Comparison of ENCODE assay signal across 8 mouse cellular contexts in the genomic region with DNA sequence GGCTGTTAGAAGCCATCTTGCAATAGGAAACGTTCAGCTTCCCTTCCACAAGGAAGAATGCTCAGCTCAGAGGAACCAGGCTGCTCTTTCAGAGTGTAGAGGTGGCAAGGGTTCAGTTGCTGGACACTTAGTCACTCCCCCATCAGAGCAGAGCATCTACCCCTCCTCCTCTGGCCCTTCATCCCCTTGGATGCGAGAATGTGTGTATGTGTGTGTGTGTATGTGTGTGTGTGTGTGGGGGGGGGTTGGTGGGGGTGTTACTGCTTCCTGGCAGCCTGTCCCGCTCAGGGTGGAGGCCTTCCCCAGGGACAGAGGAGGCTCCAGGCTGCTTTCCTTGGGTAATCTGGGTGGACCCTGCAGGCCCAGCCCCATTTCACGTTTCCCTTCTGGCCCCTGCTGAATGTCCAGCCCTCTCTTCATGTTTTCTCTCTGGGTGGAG.
A peak's percentile ranks its signal among the peaks of the same experiment; 100 is the strongest.
DNase-seq lines count a peak whose midpoint lies in the region; ATAC-seq and TF ChIP-seq lines count a peak whose summit lies in the region.

No protein-coding gene starts in this region.

- 73% methylated on average over 4 of the region's 4 CpGs for WGBS in midbrain, embryonic 13.5 days
- 76% methylated on average over 4 of the region's 4 CpGs for WGBS in forebrain, embryonic 14.5 days

- no peaks in the 10 kb centered on the region for H3K9me3 ChIP-seq in midbrain, embryonic 13.5 days
- H3K9me3 ChIP-seq in forebrain, embryonic 14.5 days (replicated peaks; ENCODE audit: control insufficient read depth, low read length), result no peaks in the 10 kb centered on the region

- H3K27me3 ChIP-seq in midbrain, embryonic 13.5 days, result no peaks in the 10 kb centered on the region
- H3K27me3 ChIP-seq in forebrain, embryonic 14.5 days (replicated peaks; ENCODE audit: control insufficient read depth, insufficient read depth, low read length), result no peaks in the 10 kb centered on the region

- no peak for TF ChIP-seq CTCF in layer of hippocampus, adult 2 months (conservative IDR thresholded peaks at IDR 0.05)

- H3K4me3 ChIP-seq in layer of hippocampus, adult 2 months, result no peak overlapping the region
- H3K4me3 ChIP-seq in midbrain, embryonic 13.5 days (replicated peaks), result no peak overlapping the region
- no peak overlapping the region for H3K4me3 ChIP-seq in forebrain, embryonic 14.5 days (ENCODE audit: low read depth, low read length)

- H3K36me3 ChIP-seq in midbrain, embryonic 13.5 days, result no peaks in the 10 kb centered on the region
- no peaks in the 10 kb centered on the region for H3K36me3 ChIP-seq in forebrain, embryonic 14.5 days (ENCODE audit: control insufficient read depth, insufficient read depth, low read length)

- peak overlapping the region; percentile 32; the same call in 1 of the 2 replicates for H3K27ac ChIP-seq in layer of hippocampus, adult 2 months
- H3K27ac ChIP-seq in midbrain, embryonic 13.5 days, result 0 out of 2 replicates have a peak overlapping the region, but pooled peaks have one; percentile 21
- no peak overlapping the region for H3K27ac ChIP-seq in forebrain, embryonic 14.5 days (ENCODE audit: low read depth, low read length)

- H3K4me1 ChIP-seq in midbrain, embryonic 13.5 days (replicated peaks), result peaks cover 42% of the 10 kb centered on the region
- H3K4me1 ChIP-seq in forebrain, embryonic 14.5 days (ENCODE audit: control insufficient read depth, insufficient read depth, low read length), result peaks cover 22% of the 10 kb centered on the region

- no peak for ATAC-seq in midbrain, embryonic 13.5 days
- no peak for ATAC-seq in erythroblast, adult 5-6 weeks (replicated peaks; ENCODE audit: low FRiP score, poor library complexity, severe bottlenecking)
- no peak for ATAC-seq in forebrain, embryonic 14.5 days

- no peak overlapping the region for H3K4me2 ChIP-seq in midbrain, embryonic 13.5 days (replicated peaks)
- H3K4me2 ChIP-seq in forebrain, embryonic 14.5 days (ENCODE audit: low read length), result no peak overlapping the region

- DNase-seq in layer of hippocampus, adult 2 months (ENCODE audit: low spot score in 2 of 2), result no peak
- DNase-seq in layer of hippocampus, adult 18-20 months (ENCODE audit: low spot score in 2 of 2), result no peak
- DNase-seq in heart, adult 18-20 months, result peak; percentile 82 to 93
- DNase-seq in kidney, adult 9 months, result peak; percentile 55
- no peak for DNase-seq in forebrain, embryonic 14.5 days (ENCODE audit: low spot score)
- DNase-seq in thymus, postnatal 25 days, result no peak

- H3K9ac ChIP-seq in midbrain, embryonic 13.5 days (replicated peaks), result no peak overlapping the region
- no peak overlapping the region for H3K9ac ChIP-seq in forebrain, embryonic 14.5 days (ENCODE audit: low read length)

Comparison
In these comparisons a context has a peak if more than half of its experiments do, and no peak if none do; other contexts are left out.
1. DNase-seq: peak in heart, adult 18-20 months (2 of 2) and kidney, adult 9 months (single experiment); none in layer of hippocampus, adult 2 months (0 of 2), layer of hippocampus, adult 18-20 months (0 of 2), forebrain, embryonic 14.5 days (single experiment) and thymus, postnatal 25 days (single experiment).